Mouse (Mus musculus) thymus, adult 2 months (tissue): ENCODE data around the gene A930009A15Rik. TPM values are rescaled to one million over a fixed set of nuclear protein-coding genes. Genes with fewer than 3 reads are reported as not detected.

ENCODE experiments used
- DNase-seq: peaks from one replicate; pipeline ENCODE4 v3.0.0; 2021
- H3K27ac ChIP-seq: fragments of 200-500 bp; 2 replicates; pipeline ENCODE4 v1.5.1; 2012; ENCODE audit warnings: low read length, control low read depth; ENCODE audit not compliant: control insufficient read depth, insufficient read depth
- H3K27me3 ChIP-seq: fragments of 200-500 bp; 2 replicates; pipeline ENCODE4 v1.6.1; 2012; ENCODE audit warnings: mild to moderate bottlenecking, low read length, moderate library complexity, mixed read lengths; ENCODE audit not compliant: control insufficient read depth, insufficient read depth
- H3K36me3 ChIP-seq: fragments of 200-500 bp; 2 replicates; pipeline ENCODE4 v1.6.1; 2012; ENCODE audit warnings: mild to moderate bottlenecking, low read length, moderate library complexity; ENCODE audit not compliant: control insufficient read depth, insufficient read depth
- H3K4me1 ChIP-seq: fragments of 200-500 bp; replicated peaks from 2 replicates; pipeline ENCODE4 v1.6.1; 2012; ENCODE audit warnings: low read length; ENCODE audit not compliant: control insufficient read depth, insufficient read depth
- H3K4me3 ChIP-seq: fragments of 200-500 bp; 2 replicates; pipeline ENCODE4 v1.5.1; 2012; ENCODE audit warnings: mild to moderate bottlenecking, low read length, control low read depth, moderate library complexity; ENCODE audit not compliant: control insufficient read depth, insufficient read depth
- CTCF ChIP-seq: fragments of 200-500 bp; IDR thresholded peaks from 2 replicates; pipeline ENCODE4 v1.5.1; 2012; ENCODE audit warnings: mild to moderate bottlenecking, control low read depth, low read length, moderate library complexity, borderline replicate concordance; ENCODE audit not compliant: control insufficient read depth, poor library complexity, insufficient read depth; ENCODE audit errors: extremely low read depth
- POLR2A ChIP-seq: fragments of 200-500 bp; IDR thresholded peaks from 2 replicates; pipeline ENCODE4 v1.6.1; 2012; ENCODE audit warnings: mild to moderate bottlenecking, low read length, control low read depth, moderate library complexity; ENCODE audit not compliant: control insufficient read depth, poor library complexity, insufficient read depth; ENCODE audit errors: extremely low read depth
- WGBS: fragments of 180-500 bp; shearing (Covaris S2); methylation state at CpG from one replicate; pipeline ENCODE4 v1.1.7; 2018; 5-methylcytosine and 5-hydroxymethylcytosine counted together
- polyA plus RNA-seq: library from polyadenylated mRNA; depleted of rRNA; stranded (reverse); fragments of >200 nt; gene quantifications from 2 replicates; pipeline ENCODE4 v1.2.3, GENCODE M21; 2012; rRNA removed

The A930009A15Rik gene
- polyA plus RNA-seq: not detected in 2 replicates

DNA sequence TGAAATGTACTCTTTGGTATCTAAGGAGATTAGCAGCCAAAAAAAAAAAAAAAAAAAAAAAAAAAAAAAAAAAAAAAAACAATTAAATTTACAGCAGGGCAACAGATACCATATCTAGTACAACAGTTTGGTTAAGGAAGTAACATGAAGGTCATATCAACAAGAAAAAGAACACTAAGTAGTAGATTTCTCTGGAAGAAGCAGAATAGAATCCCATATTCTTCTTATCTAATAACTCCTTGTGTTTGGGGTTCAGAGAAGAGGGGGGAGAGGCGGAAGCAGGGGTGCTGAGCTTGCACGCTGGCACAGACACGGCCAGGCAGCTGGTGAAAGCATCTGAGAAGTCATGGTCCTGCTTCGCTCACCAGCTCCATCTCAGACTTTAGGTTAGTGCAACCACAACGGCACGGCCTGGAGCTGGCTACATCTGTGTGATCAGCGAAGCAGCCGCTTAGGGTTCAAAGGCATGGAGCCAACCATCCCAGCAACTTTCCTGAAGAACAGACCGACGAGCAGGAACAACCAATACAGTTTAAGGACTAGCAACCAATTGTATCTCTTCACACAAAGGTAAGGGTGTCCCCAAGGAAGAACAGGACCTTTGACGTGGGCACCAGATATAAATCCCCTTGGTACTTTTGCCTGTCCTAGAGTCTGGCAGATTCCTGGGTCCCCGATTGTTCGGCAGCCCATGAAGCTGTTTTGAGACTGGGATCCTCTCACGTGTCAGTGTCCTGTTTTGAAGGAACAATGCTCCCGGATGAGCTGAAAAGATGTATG lies at the start of gene A930009A15Rik:
A930009A15Rik (plus strand) TSS at position 275 of the 780 bp plus-strand sequence.
- TF ChIP-seq CTCF (no peak), POLR2A (no peak)
- Histone ChIP-seq H3K36me3 (no peaks in the 10 kb centered on the region), H3K4me1 (no peaks in the 10 kb centered on the region), H3K27me3 (no peaks in the 10 kb centered on the region), H3K4me3 (no peak within 1 kb of the TSS), H3K27ac (no peak within 1 kb of the TSS)
- no peak for DNase-seq
- WGBS: 93% methylated on average over 15 of the region's 15 CpGs

DNA sequence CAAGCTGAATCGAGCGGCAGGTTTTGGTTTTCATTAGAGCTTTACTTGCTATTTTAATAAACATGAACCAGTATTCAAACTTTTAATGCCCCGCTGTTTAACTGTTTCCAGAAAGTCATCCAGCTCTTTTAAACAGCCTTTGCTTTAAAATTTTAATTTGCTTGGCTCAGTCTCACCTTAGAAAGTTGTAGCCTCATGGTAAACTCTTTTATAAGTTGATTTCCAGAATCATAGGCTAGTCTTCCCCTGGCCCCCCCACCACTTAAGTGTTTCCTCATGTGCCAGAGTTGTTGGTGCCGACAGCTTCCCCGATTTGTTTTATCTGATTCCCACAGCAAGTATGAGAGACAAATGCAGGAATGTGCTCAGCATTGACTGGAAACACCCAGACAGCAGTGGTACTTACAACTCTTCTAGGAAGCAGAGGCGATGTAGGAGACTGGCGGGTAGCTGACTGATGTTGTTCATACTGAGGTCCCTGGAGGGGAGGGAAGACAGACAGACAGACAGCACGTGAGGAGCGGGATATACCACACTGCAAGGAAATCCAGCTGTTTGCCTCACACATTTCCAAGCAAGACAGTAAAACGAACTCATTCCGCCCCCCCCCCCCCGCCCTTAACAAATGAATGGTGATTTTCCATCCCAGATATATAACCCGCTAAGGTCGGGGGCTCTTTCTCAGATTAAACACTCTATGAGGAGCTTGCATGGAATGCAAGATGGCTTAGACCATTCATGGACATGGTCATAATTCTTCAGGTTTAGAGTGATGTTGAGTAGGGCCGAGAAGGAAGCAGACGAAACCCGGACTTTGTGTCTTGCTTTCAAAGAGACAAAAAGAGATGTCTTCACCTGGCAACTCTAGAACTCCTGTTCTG lies 49.3 kb upstream of the A930009A15Rik start:
- Histone ChIP-seq H3K27ac (no peak overlapping the region), H3K36me3 (no peaks in the 10 kb centered on the region), H3K4me3 (no peak overlapping the region), H3K4me1 (no peaks in the 10 kb centered on the region), H3K27me3 (no peaks in the 10 kb centered on the region)
- TF ChIP-seq CTCF: no peak
- no peak for TF ChIP-seq POLR2A
- 87% methylated on average over 17 of the region's 17 CpGs for WGBS
- DNase-seq: no peak

DNA sequence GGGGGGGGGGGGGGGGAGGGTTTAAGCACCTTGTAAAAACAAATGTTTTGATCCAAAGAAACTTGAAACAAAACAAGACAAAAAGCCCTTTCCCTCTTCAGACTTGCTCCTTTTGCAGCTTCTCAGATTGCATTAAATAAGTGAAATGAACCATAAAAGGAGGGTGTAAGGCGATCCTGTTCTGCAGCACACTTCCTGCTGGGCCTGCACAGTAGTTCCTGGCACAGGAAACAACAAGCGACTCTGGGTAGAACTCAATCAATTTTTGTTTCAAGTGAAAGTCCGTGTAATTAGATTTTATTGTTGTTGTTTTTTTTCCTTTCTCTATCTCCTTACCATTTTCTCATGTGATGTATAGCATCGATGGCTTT lies 48.7 kb upstream of the A930009A15Rik start:
- Histone ChIP-seq H3K27ac (no peak overlapping the region), H3K4me1 (no peaks in the 10 kb centered on the region), H3K27me3 (no peaks in the 10 kb centered on the region), H3K4me3 (no peak overlapping the region), H3K36me3 (no peaks in the 10 kb centered on the region)
- DNase-seq: no peak
- TF ChIP-seq CTCF: no peak
- 27% methylated on average over 4 of the region's 4 CpGs for WGBS

DNA sequence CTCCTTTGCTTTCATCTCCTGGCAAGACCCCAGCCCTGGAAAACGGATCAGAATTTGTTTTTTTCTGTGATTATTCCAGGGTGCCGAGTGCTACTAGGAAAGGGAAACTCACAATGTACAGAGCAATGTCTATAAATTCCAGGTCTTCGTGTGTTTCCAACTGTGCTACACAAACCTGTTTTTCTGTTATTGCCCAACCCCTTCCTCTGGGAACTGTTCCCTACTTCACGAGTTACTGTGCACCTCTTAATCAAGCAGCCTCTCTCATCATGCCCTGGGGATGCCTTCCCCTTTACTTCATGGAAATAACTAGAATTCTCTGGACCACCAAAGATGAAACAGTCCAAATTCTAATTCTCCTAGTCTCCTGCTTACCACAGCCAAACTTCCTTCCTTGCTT lies 40.9 kb upstream of the A930009A15Rik start:
- no peak for DNase-seq
- H3K27ac ChIP-seq: no peak overlapping the region
- no peaks in the 10 kb centered on the region for H3K27me3 ChIP-seq
- no peak overlapping the region for H3K4me3 ChIP-seq
- TF ChIP-seq POLR2A (no peak), CTCF (no peak)
- no peaks in the 10 kb centered on the region for H3K36me3 ChIP-seq
- no peaks in the 10 kb centered on the region for H3K4me1 ChIP-seq
- WGBS: 90% methylated on average over 4 of the region's 4 CpGs

DNA sequence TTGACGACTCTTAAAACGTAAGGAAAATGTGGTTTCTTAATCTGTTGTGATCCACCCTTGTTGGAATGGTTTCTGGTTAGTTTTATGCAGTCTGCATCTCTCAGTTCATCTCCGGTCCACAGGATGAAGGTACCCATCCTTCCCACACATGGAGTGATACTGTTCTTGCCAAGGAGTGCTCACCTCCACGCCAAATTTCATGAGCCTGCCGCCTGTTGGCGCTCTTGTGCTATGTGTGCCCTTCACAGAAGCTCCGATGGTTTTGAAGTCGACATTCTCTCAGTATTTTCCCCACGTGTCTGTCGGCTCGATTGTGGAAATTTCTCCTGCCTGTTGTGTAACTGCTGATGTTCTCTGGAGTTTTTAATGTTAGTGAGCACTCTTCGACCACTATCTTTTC lies 40.0 kb upstream of the A930009A15Rik start:
- no peak overlapping the region for H3K27ac ChIP-seq
- no peak overlapping the region for H3K4me3 ChIP-seq
- no peaks in the 10 kb centered on the region for H3K4me1 ChIP-seq
- no peaks in the 10 kb centered on the region for H3K27me3 ChIP-seq
- no peaks in the 10 kb centered on the region for H3K36me3 ChIP-seq
- no peak for DNase-seq
- TF ChIP-seq POLR2A: no peak
- TF ChIP-seq CTCF: no peak
- 92% methylated on average over 12 of the region's 12 CpGs for WGBS

DNA sequence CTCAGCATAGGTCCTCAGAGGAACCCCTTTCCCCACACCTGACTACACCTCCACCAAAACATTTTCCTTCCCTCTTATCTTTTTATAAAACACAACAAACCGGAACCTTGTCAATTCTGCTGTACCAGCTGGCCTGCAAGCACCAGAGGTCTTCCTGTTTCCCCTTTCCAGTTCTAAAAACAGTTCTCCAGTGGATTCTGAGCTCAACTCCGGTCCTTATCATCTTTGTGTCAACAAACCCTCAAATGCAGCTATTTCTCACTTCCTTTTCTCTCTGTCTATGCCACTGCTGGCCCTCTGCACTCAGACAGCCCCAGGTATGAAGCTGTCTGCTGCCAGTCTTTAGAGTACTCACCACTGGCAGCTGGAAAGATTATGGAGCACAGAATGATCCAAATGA lies 39.0 kb upstream of the A930009A15Rik start:
- WGBS: 3% methylated on average over 2 of the region's 2 CpGs
- no peaks in the 10 kb centered on the region for H3K27me3 ChIP-seq
- TF ChIP-seq CTCF (no peak), POLR2A (no peak)
- no peak overlapping the region for H3K4me3 ChIP-seq
- no peaks in the 10 kb centered on the region for H3K4me1 ChIP-seq
- no peaks in the 10 kb centered on the region for H3K36me3 ChIP-seq
- no peak for DNase-seq
- H3K27ac ChIP-seq: no peak overlapping the region

DNA sequence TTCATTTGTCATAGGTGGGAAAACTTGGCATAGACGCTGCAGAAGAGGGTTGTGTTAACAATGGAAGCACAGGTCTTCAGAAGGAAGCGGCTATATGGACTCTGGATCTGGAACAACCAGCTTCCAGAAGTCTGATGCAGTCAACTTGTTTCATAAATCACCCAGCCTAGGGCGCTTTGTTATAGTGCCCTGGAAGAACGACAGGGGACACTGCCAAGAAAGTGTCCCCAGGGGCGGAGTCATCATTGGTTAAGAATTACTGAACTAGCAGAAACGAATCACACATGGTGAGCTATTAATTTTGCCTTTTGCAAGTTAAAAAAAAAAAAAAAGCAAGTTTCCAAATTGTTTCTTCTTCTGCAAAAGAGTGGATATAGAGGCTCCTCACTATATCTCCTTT lies 26.9 kb upstream of the A930009A15Rik start:
- no peak for DNase-seq
- no peak for TF ChIP-seq POLR2A
- 92% methylated on average over 6 of the region's 6 CpGs for WGBS
- Histone ChIP-seq H3K4me1 (no peaks in the 10 kb centered on the region), H3K4me3 (no peak overlapping the region), H3K36me3 (no peaks in the 10 kb centered on the region), H3K27ac (no peak overlapping the region), H3K27me3 (no peaks in the 10 kb centered on the region)
